Comparison of ENCODE assay signal across 9 mouse cellular contexts in genomic region chr14:79180078-79180730, GRCm38 (mm10).
A peak's percentile ranks its signal among the peaks of the same experiment; 100 is the strongest.
DNase-seq lines count a peak whose midpoint lies in the region; ATAC-seq and TF ChIP-seq lines count a peak whose summit lies in the region.
"Had no signal": no experiment of that assay in that cellular context is flagged by ENCODE, and none has a peak within 500 bp of the region (broad histone marks: within the 10 kb centered on the region; RNA-seq: fewer than 3 reads in every experiment).

No protein-coding gene starts in this region.

- no peak overlapping the region for H3K9ac ChIP-seq in intestine, embryonic 14.5 days (ENCODE audit: low read length)
- no peak overlapping the region for H3K9ac ChIP-seq in stomach, embryonic 15.5 days

- ATAC-seq in intestine, embryonic 14.5 days (replicated peaks; ENCODE audit: low FRiP score, low TSS enrichment, low read depth) = peak; percentile 48; the same call in 1 of the 2 replicates
- ATAC-seq in stomach, embryonic 15.5 days (ENCODE audit: insufficient read depth, low FRiP score, low read depth) = no peak

- DNase-seq in layer of hippocampus, adult 2 months (ENCODE audit: low spot score in 2 of 2) = peak; percentile 32 to 33
- no peak for DNase-seq in layer of hippocampus, postnatal 14 days (ENCODE audit: low spot score in 2 of 2)
- DNase-seq in embryo, embryonic 10.5 days (ENCODE audit: low spot score) = peak; percentile 41
- peak; percentile 61 for DNase-seq in intestine, embryonic 14.5 days (ENCODE audit: low spot score)
- DNase-seq in cerebellum, adult 9-10 months = no peak
- DNase-seq in ovary, postnatal 10 days (ENCODE audit: low spot score) = no peak
- no peak for DNase-seq in spleen, postnatal 4 days (ENCODE audit: low spot score in 2 of 2)
- DNase-seq: liver had no signal

- peaks cover 3% of the 10 kb centered on the region; the same call in 1 of the 2 replicates for H3K9me3 ChIP-seq in intestine, embryonic 14.5 days (ENCODE audit: control insufficient read depth, low read length)
- no peaks in the 10 kb centered on the region for H3K9me3 ChIP-seq in stomach, embryonic 15.5 days

- H3K4me2 ChIP-seq in intestine, embryonic 14.5 days (ENCODE audit: low read length) = no peak overlapping the region
- H3K4me2 ChIP-seq in stomach, embryonic 15.5 days = no peak overlapping the region

- no peaks in the 10 kb centered on the region for H3K27me3 ChIP-seq in intestine, embryonic 14.5 days (replicated peaks; ENCODE audit: control insufficient read depth, insufficient read depth, low read length)
- H3K27me3 ChIP-seq in stomach, embryonic 15.5 days (replicated peaks) = no peaks in the 10 kb centered on the region

- H3K4me1 ChIP-seq in intestine, embryonic 14.5 days (replicated peaks; ENCODE audit: control insufficient read depth, insufficient read depth, low read length) = peaks cover 12% of the 10 kb centered on the region
- peaks cover 4% of the 10 kb centered on the region for H3K4me1 ChIP-seq in stomach, embryonic 15.5 days

- H3K36me3 ChIP-seq in intestine, embryonic 14.5 days (ENCODE audit: control insufficient read depth, insufficient read depth, low read length) = 0 out of 2 replicates have a peak, but pooled peaks cover 6% of the 10 kb centered on the region
- no peaks in the 10 kb centered on the region for H3K36me3 ChIP-seq in stomach, embryonic 15.5 days

- H3K4me3 ChIP-seq in layer of hippocampus, adult 2 months = no peak overlapping the region
- H3K4me3 ChIP-seq in intestine, embryonic 14.5 days (ENCODE audit: low read depth, low read length) = no peak overlapping the region
- H3K4me3 ChIP-seq in stomach, embryonic 15.5 days (replicated peaks) = no peak overlapping the region

- TF ChIP-seq CTCF in layer of hippocampus, adult 2 months (conservative IDR thresholded peaks at IDR 0.05) = no peak

- WGBS in intestine, embryonic 14.5 days = 29% methylated on average over 12 of the region's 12 CpGs
- 34% methylated on average over 12 of the region's 12 CpGs for WGBS in stomach, embryonic 15.5 days

- no peak overlapping the region for H3K27ac ChIP-seq in layer of hippocampus, adult 2 months
- H3K27ac ChIP-seq in intestine, embryonic 14.5 days (ENCODE audit: low read depth) = peak overlapping the region; percentile 64
- peak overlapping the region; percentile 51; the same call in 1 of the 2 replicates for H3K27ac ChIP-seq in stomach, embryonic 15.5 days

Comparison
In these comparisons a context has a peak if more than half of its experiments do, and no peak if none do; other contexts are left out.
1. DNase-seq: peak in layer of hippocampus, adult 2 months (2 of 2), embryo, embryonic 10.5 days (single experiment) and intestine, embryonic 14.5 days (single experiment); none in layer of hippocampus, postnatal 14 days (0 of 2), cerebellum, adult 9-10 months (single experiment), ovary, postnatal 10 days (single experiment) and spleen, postnatal 4 days (0 of 2).